Mouse (Mus musculus): ENCODE measurements around the gene Isca2. TPM values are rescaled to one million over a fixed set of nuclear protein-coding genes. Genes with fewer than 3 reads are reported as not detected.

Isca2 gene
- 10 to 100 TPM; 32.0 to 37.8 TPM for total RNA-seq (2023)

GRCm38 (mm10) chr12:84772726-84773441 lies at the start of gene Isca2, which contains the start of gene Npc2:
Gene Isca2, plus strand, starts transcription at chr12:84773251.
Gene Npc2, minus strand, starts transcription at chr12:84773152.

Other genes starting within 250 kb of the Isca2 start
- not detected for gene Vsx2, start 203.5 kb upstream of the Isca2 start, total RNA-seq (2023)
- 10 to 100 TPM; 12.7 to 12.8 TPM for gene Abcd4, start 155.8 kb upstream of the Isca2 start, total RNA-seq (2023)
- gene Vrtn, start 132.2 kb upstream of the Isca2 start, total RNA-seq (2023): not detected
- gene Syndig1l, start 74.4 kb upstream of the Isca2 start, total RNA-seq (2023): not detected
- gene Npc2, start 99 bp upstream of the Isca2 start, total RNA-seq (2023): 100 to 1,000 TPM; 278 to 305 TPM
- gene Ltbp2, start 103.3 kb downstream of the Isca2 start, total RNA-seq (2023): 1 to 10 TPM in 1 of 2 experiments, under 1 TPM in 1; 0.89 to 2.2 TPM
- 10 to 100 TPM; 61.6 to 76.4 TPM for gene Fcf1, start 197.6 kb downstream of the Isca2 start, total RNA-seq (2023)
- 10 to 100 TPM; 37.3 to 40.2 TPM for gene Arel1, start 197.6 kb downstream of the Isca2 start, total RNA-seq (2023)
- 10 to 100 TPM; 48.7 to 56.1 TPM for gene Ylpm1, start 223.1 kb downstream of the Isca2 start, total RNA-seq (2023)

All from monocyte, adult 59 days (primary cell).